Mouse (Mus musculus) CH12F3 (cell line): ENCODE data around the gene Pitpnm3.

Experiments used
- in situ Hi-C: fragments of 300-500 bp; cut with MboI; formaldehyde crosslinking; loops from 2 replicates; pipeline ENCODE4 v1.14.3; 2020; ENCODE audit warnings: low sequenced_read_pairs

Pitpnm3 gene

DNA sequence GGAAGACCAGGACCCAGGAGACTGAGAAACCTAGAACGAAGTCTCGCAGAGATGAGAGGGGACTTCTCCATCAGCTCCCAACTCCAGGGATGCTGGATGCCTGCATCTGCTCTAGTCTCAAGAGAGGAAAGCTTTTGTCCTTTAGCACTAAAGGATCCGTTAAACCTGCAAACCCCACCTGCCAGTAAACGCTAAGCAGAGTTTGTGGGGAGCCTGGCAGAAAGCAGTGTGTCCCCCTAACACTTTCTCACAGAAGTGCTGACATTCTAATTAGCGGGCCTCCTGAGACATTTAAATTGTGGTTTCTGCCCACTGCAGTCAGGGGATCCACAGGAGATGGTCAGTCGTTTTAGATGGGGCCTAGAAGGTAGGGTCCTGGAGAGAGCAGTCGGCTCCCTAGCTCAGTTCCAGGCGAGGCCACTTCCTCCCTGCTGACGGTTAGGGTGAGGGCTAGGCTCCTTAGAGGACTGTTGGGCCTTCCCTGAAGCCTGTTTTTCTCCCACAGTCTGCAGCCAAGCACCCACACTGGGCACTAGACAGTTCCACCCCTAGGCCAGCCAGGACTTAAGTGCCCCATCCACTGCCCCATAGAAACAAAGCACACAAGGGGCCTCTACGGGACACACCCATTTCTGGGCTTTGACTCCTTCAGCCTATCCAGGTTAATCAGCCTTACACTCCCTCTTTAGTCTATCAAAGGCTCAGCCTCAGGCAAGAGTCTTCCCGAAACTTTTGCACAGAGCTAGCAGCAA lies 829 bp upstream of the Pitpnm3 start:
- in situ Hi-C loops: no loop called here

DNA sequence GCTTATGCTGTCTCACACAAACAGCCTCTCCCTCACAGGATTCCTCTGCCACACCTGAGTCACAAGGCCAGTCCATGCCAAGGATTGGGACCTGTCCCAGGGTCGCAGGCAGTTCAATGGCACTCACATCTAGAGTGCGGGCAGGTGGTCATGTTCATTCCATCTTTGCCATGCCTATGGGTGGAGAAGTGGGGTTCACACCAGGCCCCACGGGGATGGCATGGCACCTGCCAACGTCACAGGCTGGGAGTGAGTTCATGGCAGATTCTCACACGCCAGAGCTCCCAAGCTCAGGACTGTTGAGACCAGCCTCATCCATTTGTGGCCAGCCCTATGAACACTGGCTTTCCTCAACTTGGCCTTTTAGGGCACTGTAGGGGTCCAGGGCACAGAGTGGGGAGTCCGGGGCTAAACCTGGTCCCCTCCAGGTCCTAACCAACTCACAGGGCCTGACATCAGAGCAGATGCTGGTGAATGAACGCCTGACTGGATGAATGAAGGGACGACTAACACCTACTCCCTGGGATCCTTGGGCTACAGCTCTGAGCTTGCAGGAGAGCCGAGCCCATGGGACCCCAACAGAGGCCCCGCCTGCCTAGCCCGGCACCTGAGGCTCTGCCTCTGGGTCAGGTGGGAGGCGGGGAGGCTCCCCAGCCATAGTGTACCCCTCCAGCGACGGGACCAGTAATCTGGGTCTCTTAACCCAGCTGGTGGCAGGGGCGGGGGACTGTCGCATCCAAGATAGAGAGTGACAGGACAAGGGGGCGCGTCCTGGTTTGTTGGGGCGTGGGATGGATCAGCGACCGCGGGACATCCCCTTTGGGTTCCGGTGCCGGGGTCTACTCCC lies 819 bp downstream of the Pitpnm3 start:
- in situ Hi-C loops: no loop called here

DNA sequence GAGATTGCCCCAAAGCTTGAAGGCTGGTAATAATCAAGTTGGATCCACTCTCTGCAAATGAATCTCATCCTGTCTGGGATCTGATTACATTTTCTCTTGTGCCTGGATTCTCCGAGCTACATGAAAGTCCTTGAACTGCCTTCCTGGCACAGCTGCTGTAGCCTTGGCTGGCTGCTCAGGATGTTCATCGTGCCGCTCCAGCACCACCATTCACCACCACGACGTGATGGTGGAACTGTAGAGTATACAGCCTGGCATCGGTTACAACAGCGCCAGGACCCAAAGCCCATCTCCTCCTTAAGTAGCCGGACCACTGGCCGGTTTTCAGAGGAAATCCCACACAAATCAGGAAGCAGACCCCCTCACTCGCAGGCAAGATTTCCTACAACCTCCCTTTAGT lies 2.5 kb downstream of the Pitpnm3 start:
- in situ Hi-C loops: no loop called here

DNA sequence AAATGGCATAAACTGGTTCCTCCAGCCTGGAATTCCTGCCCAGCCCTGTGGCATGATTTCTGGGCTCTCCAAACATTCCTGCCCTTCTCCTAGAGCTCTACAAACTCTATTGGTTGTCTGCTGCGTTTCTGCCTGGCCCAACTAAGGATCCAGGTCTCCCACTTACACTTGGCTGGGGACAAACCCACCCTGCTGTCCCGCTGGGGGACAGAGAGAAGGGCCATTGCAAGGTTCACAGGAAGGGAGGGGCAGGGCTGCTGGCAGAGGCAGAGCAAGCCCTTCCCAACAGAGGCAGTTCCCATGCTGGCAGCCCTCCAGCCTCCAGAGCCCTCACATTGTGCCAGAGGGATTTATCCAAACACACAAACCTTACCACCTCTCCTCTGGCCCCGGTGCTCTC lies 3.3 kb downstream of the Pitpnm3 start:
- in situ Hi-C loops: no loop called here

DNA sequence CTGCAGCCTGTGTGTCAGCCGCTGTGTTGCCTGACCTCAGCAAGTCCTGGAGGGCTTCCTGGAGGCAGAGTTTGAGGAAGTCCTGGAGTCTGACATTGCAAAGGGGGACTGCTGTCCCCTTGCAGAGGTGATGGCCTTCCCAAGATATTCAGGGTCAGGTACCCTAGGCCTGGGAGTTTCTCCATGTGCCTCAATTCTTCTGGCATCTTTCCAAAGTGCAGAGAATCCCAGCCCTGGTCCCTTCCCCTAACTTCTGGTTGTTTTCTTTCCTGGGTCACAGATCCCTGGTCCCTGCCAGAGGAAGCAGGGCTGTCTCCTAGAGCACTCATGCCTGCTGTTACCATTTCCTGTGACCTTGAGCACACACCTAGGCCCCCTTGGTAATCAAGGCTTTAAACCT lies 3.9 kb downstream of the Pitpnm3 start:
- in situ Hi-C loops: no loop called here

DNA sequence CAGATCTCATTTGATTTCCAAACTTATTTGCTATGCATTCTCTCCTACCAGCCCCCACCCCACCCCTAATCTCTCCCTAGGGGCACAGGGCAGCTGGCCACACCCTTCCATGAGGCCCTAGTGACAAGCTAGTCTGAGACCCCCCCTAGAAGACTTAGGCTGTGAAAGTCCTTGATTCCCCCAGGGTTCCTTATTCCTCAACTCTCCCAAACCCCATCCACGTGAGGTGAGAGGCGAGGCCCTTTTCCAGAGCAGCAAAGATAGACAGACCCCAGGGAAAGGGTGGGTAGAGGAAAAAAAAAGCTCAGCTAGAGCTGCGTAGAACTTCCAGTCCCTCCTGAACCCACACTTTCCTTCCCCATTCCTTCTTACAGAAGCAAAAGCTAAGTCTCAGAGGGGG lies 4.7 kb downstream of the Pitpnm3 start:
- in situ Hi-C loops: no loop called here

DNA sequence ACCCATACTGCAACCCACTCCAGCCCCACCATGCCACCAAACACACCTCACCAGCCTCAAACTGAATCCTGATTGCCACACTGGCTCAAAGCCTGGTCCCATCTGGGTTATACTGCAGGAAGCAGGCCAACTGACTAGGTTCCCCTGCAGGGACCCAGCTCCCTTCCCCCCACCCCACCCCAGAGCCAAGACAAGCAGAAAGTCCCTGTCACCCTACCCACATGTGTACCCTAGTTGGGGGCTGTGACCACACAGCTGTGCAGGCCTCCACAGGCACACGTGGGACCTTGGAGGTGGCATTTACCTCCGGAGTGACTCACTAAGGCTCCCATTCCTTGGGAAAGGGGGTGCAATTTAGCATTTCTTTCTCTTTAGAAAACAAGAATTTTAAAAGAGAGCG lies 5.1 kb downstream of the Pitpnm3 start:
- in situ Hi-C loops: no loop called here

DNA sequence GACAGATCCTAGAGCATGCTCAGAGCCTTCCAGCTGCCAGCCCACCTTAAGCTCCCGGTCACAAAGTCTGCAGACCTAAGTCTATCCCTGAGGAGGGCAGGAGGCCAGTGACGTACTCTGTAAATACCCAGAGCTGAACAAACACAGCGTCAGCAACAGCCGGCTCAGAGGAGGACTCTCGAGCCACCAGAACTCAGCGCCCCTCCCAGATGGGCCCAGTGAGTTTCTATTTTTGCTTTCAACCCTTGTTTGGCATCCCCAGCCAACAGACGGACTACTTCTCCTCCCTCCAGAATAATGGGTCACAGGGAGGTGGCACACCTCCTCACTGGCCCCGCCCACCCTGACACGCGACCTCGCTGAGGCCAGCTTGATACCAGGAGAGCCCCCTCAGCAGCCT lies 5.6 kb downstream of the Pitpnm3 start:
- in situ Hi-C loops: no loop called here

DNA sequence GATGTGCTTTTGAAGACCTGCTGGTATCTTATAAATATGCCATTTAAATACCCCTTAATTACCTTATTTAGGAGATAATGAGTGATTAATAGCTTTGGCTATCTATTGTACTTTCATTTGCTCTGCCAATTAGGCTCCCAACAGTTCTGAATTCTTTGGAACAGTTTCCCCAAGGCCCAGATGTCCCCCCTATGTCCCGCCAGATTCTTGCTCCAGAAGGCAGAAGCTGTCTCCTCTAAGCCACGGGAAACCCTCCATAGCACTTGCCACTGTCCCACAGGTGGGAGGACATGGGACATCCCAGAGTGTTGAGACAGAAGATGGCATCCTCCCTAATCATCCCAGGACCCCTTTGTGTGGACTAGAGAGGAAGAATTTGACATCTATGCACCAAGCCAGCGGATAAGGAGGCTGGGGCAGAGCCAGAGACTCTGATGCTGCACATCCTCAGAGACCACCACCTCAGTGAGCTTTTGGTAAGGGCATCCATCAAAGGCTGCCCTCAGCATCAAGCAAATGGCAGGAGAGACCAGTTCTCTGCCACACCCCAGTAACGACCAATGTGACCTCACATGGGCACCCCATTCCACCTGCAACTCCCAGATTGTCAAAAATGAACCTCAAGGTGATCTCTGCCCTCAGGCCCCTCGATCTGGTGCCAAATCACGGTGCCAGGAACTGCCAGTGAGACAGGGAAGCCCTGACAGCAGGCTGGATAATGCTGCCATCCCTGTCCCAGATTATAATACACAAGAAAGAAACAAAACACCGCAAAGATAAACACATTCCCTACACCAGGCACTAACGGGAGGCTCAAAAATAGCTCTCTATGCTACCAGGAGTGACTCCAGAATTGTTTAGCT lies 6.3 kb downstream of the Pitpnm3 start:
- in situ Hi-C loops: no loop called here

DNA sequence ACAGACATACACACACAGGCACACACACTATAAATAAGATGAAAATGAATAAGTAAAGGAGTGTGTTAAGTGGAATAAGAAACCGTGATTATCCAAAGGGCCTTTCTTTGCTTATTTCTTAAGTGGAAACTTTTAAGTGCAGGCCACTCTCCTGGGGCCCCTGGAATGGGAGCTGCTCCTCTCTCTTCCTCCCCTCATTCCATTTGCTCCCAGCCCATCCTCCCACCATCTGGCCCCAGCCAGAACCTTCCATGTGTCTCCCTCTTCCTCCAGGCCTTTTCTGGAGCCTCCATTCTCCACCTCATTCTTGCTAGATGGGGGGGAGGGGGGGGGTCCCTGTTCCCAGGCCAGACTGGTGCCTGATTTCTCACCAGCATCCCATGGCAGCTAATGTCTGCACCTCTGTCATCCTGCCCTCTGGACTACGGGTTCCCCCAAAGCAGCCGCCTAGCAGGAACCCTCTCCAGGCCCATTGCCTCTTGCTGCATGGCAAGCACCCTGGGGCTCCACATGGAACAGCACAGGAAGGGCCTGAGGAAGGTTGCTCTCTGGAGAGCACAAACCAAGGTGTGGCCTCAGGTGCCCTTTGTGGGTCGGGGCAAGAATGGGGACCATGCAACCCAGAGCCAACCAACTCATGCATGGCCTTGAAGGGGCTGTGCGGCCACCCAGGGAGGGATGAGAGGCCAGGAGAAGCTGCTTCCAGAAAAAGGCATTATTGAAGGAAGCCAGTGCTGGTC lies 8.0 kb downstream of the Pitpnm3 start:
- in situ Hi-C loops: no loop called here

DNA sequence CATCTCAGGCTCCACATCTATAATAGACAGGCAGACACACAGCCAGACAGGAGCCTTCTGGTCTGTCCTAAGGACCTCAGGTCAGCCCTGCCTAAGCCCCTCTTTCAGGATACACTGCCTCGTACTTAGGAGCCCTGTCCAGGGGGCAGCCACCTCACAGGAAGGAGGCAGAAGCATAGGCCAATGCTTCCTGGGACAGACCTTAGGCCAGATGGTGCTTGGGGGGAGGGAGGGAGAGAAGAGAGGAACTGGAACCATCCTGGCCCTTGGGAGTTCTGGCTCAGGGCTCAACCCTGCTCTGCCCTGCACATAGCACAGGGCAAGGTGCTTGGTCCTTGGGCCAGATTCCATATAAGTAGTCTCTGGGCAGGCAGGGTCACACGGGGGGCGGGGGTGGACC lies 9.8 kb downstream of the Pitpnm3 start:
- in situ Hi-C loops: no loop called here

DNA sequence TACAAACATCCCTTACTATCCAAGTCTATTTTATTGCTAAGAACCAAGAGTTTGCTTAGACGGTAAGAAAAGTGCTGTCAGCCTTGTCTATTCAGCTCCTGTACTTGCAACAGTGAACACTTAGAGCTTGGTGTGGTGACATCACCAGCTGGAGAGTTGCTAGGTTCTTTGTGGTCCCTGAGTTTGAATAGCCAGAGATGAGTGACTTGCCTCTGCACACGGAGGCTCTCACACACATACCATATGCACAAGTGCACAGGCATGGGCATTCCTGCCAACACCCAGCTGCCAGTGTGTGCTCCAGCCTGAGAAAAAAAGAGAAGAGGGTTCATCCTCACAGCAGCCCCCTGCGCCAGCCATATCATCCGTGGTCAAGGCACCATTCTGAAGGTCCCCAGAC lies 12.0 kb downstream of the Pitpnm3 start:
- in situ Hi-C loops: no loop called here

DNA sequence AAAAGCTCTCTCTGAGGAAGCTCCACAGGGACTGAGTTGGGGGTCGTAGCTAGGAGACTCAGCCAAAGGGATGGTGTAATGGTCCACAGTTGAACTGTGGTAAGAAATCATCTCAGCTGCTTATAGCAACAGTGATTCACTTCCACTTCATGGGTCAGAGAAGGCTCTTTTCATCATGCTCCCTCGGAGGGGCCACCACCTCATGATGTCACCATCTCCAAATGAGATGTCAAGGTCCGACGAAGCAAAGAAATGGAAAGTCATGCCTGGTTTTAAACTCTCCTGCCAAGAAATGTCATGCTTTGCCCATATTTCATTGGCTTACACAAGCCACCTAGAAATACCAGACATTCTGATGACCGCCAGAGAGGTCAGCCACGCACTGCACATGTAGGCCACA lies 15.2 kb downstream of the Pitpnm3 start:
- in situ Hi-C loops: no loop called here

DNA sequence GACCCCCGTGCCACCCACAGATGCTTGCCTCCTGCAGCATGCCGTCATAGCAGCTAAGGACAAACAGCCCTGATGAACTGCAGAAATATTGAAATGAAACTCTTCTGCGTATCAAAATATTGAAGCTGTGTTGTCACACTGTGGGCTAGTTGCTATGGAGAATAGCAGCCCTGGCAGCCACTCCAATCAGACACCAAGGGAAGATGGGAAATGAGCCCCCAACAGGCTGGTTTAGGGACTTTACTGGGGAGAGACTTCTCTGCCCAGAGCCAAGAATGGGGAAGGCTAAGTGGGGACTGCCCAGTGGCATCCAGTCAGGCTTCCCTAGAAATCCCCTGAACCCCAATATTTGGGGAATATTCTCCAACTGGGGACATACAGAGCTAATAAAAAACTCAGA lies 16.9 kb downstream of the Pitpnm3 start:
- in situ Hi-C loops: no loop called here

DNA sequence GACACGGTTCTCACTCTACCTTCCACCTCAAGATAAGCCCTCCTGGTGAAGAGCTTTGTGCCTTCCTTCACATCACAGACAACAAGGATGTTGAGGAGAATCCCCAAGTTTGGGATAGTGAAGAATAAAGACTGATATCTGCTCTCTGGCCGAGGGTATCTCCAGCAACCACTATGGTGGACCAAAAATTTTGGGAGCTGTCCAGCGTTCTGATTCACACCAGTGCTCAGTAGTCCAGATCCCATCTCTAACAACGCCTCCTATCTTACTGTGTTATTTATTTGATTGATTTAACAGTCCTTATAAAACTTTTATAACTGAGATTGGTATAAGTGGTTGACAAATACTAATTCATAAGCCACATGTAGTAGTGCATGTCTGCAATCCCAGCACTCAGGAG lies 22.3 kb downstream of the Pitpnm3 start:
- in situ Hi-C loops: no loop called here

DNA sequence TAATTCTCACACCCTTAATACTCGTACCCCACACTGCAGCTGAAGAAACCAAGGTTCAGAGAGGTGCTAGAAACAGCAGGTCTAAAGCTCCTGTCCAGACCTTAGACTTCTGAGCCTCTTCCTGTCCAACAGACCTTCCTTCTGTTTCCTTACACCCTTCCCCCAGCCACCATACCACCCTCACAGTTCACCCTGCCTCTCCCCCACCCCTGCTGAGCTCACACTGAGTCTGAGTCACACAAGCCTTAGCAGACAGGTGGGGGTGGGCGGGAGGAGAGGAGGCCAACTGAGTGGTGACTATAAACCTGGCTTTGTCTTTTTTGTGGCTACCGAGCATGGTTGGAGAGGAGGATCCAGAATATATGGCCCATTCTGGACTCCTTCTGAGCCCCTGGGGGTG lies 24.9 kb downstream of the Pitpnm3 start:
- in situ Hi-C loops: no loop called here

DNA sequence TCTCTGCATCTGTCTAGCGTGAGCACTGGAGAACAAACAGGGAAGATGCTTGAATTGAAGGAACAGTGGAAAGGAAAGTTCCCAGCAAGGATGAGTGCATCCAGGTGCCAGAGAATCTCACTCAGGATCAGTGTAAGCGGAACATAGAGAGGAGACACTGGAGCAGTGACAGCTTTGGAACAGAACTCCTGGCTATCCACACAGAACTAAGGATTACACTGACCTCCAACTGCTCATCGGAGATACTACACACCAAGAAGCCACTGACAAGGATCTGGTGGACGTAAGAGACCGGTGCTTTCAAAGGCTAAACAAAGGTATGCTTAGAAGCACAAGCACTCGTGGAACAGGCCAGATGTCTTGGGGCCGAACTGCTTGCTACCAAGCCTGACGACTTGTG lies 31.4 kb downstream of the Pitpnm3 start:
- in situ Hi-C loops: no loop called here

DNA sequence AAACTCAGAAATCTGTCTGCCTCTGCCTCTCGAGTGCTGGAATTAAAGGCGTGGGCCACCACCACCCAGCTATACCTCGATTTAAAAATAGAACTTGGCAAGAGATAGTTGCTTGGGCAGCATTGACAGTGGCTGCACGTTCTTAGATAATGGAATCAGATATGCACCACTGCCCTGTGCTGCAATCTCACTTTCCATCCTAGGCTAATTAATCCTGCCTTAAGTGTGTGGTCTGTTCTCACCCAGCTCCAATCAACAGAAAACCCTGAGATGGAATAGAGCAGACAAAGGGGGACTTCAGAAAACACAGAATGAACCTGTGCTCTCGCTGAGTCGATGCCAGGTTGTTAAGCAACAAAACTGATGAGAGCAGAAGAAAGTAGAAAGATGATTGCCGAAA lies 32.0 kb downstream of the Pitpnm3 start:
- in situ Hi-C loops: no loop called here

DNA sequence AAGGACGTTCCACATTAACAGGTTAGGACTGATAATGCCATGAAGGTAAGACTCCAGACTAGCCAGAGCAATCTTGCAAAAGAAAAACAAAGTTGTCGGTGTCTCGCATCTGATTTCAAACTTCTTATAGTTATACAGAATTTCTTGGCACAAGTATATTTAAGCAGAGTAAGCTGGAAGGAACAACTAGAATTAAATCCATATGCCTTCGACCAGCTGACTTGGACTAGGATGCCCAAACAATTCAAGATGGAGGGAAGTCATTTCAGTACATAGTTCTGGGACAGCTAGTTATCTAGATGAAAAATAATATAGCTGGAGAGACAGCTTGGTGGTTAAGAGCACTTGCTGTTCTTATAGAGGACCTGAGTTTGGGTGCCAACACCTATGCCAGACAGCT lies 34.6 kb downstream of the Pitpnm3 start:
- in situ Hi-C loops: no loop called here

DNA sequence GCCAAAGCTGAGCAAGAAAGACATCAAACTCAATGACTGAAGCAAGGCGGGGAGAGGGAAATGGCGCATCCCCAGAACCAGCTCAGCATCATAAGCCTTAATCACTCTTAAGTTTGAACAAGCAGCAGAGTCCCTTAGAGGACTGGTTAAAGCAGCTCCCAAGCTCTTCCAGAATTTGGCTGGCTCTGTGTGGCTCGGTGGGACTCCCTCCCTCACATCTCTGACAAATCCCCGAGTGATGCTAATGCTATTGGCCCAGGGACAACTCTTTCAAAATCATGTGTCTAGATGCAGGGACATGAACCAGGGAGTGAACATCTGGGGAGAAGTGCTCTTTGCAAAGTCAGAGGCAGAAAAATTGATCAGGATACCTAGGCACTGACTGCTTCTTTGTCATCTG lies 36.4 kb downstream of the Pitpnm3 start:
- in situ Hi-C loops: no loop called here

DNA sequence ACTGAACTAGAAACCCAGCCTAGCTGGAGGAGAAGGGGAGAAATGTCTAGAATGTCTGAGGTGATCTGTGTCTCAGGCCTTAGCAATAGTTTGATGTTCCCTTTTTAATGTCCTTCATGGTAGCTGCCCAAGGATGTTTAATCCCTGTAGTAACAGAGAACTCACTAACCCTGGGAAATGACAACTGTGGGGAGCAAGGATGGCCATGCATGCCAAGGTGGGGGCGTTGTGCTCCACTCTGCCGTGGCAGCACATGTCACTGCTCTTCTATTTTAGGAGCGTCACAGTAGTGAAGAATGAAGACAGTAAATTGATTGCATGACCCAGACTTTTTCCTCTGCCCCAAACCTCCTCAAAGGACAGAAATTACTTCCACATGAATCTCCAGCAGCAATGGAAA lies 37.6 kb downstream of the Pitpnm3 start:
- in situ Hi-C loops: no loop called here
